Comparison of ENCODE assay signal across 8 mouse cellular contexts in genomic region chr7:82865834-82866485, GRCm38 (mm10). TPM values are rescaled to one million over a fixed set of nuclear protein-coding genes. Genes with fewer than 3 reads are reported as not detected.
DNase-seq lines count a peak whose midpoint lies in the region; ATAC-seq lines count a peak whose summit lies in the region.

No protein-coding gene starts in this region.

- under 1% methylated on average over 66 of the region's 70 CpGs for WGBS in hindbrain, embryonic 14.5 days

- peak overlapping the region; percentile 97 for H3K4me3 ChIP-seq in hindbrain, embryonic 14.5 days (replicated peaks; ENCODE audit: low read length)

- H3K27me3 ChIP-seq in hindbrain, embryonic 14.5 days (ENCODE audit: control insufficient read depth, insufficient read depth, low read length) = no peaks in the 10 kb centered on the region

- H3K36me3 ChIP-seq in hindbrain, embryonic 14.5 days (replicated peaks; ENCODE audit: control insufficient read depth, insufficient read depth) = peaks cover 21% of the 10 kb centered on the region

- peak overlapping the region; percentile 99 for H3K4me2 ChIP-seq in hindbrain, embryonic 14.5 days (replicated peaks)

- peak; percentile 87 for ATAC-seq in hindbrain, embryonic 14.5 days (ENCODE audit: low FRiP score)

- H3K9ac ChIP-seq in hindbrain, embryonic 14.5 days = peak overlapping the region; percentile 100

- H3K9me3 ChIP-seq in hindbrain, embryonic 14.5 days (ENCODE audit: control insufficient read depth, low read length) = no peaks in the 10 kb centered on the region

- peak; percentile 99 for DNase-seq in T-cell, adult 2 months (ENCODE audit: low spot score)
- peak; percentile 99 to 100 for DNase-seq in cerebellum, postnatal 25 days
- peak; percentile 94 to 97 for DNase-seq in frontal cortex, postnatal 25 days (ENCODE audit: low spot score in 2 of 2)
- peak; percentile 98 for DNase-seq in hindbrain, embryonic 14.5 days (ENCODE audit: low spot score)
- peak; percentile 99 for DNase-seq in layer of hippocampus, postnatal 36 days
- DNase-seq in lung, postnatal 36 days = peak; percentile 98
- peak; percentile 98 for DNase-seq in retina, embryonic 14.5 days (ENCODE audit: low spot score)
- peak; percentile 99 to 100 for DNase-seq in thymus, postnatal 36 days

- H3K4me1 ChIP-seq in hindbrain, embryonic 14.5 days (replicated peaks; ENCODE audit: control insufficient read depth, insufficient read depth, low read length) = peaks cover 19% of the 10 kb centered on the region; the same call in 1 of the 2 replicates

- H3K27ac ChIP-seq in hindbrain, embryonic 14.5 days = peak overlapping the region; percentile 100

RNA-seq across cellular contexts. Expression of gene Mex3b, which starts 1.2 kb away (rescaled TPM):
- polyA plus RNA-seq in hindbrain, embryonic 14.5 days (2014; fragmentation: Nextera tagmentation; extraction: Ambion mirVana) = 35.0 and 36.1 TPM in 2 replicates
- 10 to 100 TPM; 21.8 to 22.7 TPM for total RNA-seq in layer of hippocampus, postnatal 36 days (2021)

Comparison
In these comparisons a context has a peak if more than half of its experiments do, and no peak if none do; other contexts are left out.
1. Peak in every context shown above with its lines: DNase-seq, ATAC-seq, H3K4me3 ChIP-seq and H3K27ac ChIP-seq.